Mouse (Mus musculus): ENCODE data around the gene Srsf4. TPM values are rescaled to one million over a fixed set of nuclear protein-coding genes. Genes with fewer than 3 reads are reported as not detected.
A peak's percentile ranks its signal among the peaks of the same experiment; 100 is the strongest.

Srsf4 gene
- total and polyA plus RNA-seq, 3 experiments: 20.4 to 34.9 (median 31.9) TPM

DNA sequence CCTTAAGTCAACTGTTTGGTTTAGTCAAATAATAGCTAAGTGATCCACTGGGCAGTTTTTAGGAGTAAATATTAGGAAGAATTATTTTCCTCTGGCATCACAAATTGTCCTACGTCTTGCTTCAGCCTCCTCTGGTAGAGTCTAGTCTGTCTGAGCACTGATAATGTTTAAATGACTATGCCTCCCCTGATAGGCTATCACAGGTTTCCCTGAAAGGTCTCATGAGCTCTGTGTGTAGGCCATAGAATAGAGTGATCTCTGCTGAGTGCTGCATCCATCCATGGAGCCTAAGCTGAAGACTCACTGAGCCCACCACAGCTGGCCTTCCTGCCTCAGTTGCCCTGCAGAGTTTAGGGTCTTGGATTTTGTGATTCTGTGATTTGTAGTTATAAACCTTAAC is 15.1 kb downstream of the Srsf4 start:
- no peaks in the 10 kb centered on the region for H3K27me3 ChIP-seq (ENCODE audit: control insufficient read depth, insufficient read depth, low read length)
- no peak for DNase-seq
- no peak overlapping the region for H3K27ac ChIP-seq
- peaks cover 24% of the 10 kb centered on the region for H3K4me1 ChIP-seq (ENCODE audit: control insufficient read depth, insufficient read depth, low read length)
- peaks cover 34% of the 10 kb centered on the region for H3K36me3 ChIP-seq (ENCODE audit: control insufficient read depth, insufficient read depth, low read length)
- no peak overlapping the region for H3K9ac ChIP-seq (ENCODE audit: low read depth, low read length)
- no peak overlapping the region for H3K4me3 ChIP-seq
- H3K79me2 ChIP-seq (replicated peaks; ENCODE audit: control insufficient read depth, insufficient read depth, low read length): peaks cover 11% of the 10 kb centered on the region
- intact Hi-C loops (cut with DNase I): no loop called here
- whole genome bisulfite sequencing: 49% methylated on average over 1 of the region's 1 CpGs
- no peak for TF ChIP-seq POLR2A (IDR thresholded peaks at IDR 0.05; ENCODE audit: insufficient read depth, low read depth, low read length)
- no peak for TF ChIP-seq EP300 (IDR thresholded peaks at IDR 0.05; ENCODE audit: insufficient read depth, low read depth, low read length)
- TF ChIP-seq CTCF (IDR thresholded peaks at IDR 0.05): no peak

DNA sequence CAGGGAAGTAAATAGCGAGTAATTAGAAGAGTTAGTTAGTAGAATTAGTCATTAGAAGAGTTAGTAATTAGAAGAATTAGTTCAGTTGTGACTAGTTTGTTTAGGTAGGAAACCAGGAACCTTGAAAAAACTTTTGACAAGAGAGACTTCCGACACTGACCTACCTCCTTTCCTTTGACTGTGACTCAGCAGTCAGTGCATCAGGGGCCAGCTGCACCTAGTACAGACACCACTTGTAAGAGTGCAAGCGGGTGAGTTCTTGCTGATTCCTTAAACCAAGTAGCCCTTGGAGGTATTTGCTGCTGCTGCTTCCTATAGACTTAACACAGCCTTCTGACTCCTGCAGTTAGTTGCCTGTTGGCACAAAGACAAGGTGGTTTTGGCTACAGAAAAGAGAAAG is 17.3 kb downstream of the Srsf4 start:
- WGBS: 66% methylated on average over 3 of the region's 3 CpGs
- no peak for DNase-seq
- intact Hi-C loops (cut with DNase I): no loop called here
- Histone ChIP-seq H3K79me2 (replicated peaks; ENCODE audit: control insufficient read depth, insufficient read depth, low read length) (peaks cover 11% of the 10 kb centered on the region), H3K4me3 (no peak overlapping the region), H3K4me1 (ENCODE audit: control insufficient read depth, insufficient read depth, low read length) (peaks cover 13% of the 10 kb centered on the region), H3K9ac (ENCODE audit: low read depth, low read length) (no peak overlapping the region), H3K27me3 (ENCODE audit: control insufficient read depth, insufficient read depth, low read length) (no peaks in the 10 kb centered on the region), H3K36me3 (ENCODE audit: control insufficient read depth, insufficient read depth, low read length) (peaks cover 26% of the 10 kb centered on the region), H3K27ac (no peak overlapping the region)
- TF ChIP-seq EP300 (IDR thresholded peaks at IDR 0.05; ENCODE audit: insufficient read depth, low read depth, low read length) (no peak), CTCF (IDR thresholded peaks at IDR 0.05) (no peak), POLR2A (IDR thresholded peaks at IDR 0.05; ENCODE audit: insufficient read depth, low read depth, low read length) (no peak)

DNA sequence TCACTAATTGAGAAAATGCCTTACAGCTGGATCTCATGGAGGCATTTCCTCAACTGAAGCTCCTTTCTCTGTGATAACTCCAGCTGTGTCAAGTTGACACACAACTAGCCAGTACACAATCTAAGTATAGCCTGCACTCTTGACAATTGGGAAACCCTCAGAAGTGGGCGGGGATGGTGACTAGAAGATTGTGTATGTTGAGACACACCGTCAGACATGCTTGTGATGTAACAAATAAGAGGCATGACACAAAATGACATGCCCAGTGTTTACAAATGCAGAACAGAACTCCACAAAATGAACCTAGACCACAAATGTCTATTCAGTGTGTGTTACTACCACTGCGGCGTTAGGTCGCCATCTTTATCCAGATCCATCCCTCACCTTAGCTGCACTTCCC is 23.7 kb downstream of the Srsf4 start:
- Histone ChIP-seq H3K27ac (no peak overlapping the region), H3K27me3 (ENCODE audit: control insufficient read depth, insufficient read depth, low read length) (no peaks in the 10 kb centered on the region), H3K79me2 (replicated peaks; ENCODE audit: control insufficient read depth, insufficient read depth, low read length) (no peaks in the 10 kb centered on the region), H3K9ac (ENCODE audit: low read depth, low read length) (no peak overlapping the region), H3K4me1 (ENCODE audit: control insufficient read depth, insufficient read depth, low read length) (peaks cover 1% of the 10 kb centered on the region; the same call in 1 of the 2 replicates), H3K36me3 (ENCODE audit: control insufficient read depth, insufficient read depth, low read length) (peaks cover 14% of the 10 kb centered on the region), H3K4me3 (no peak overlapping the region)
- DNase-seq: no peak
- TF ChIP-seq EP300 (IDR thresholded peaks at IDR 0.05; ENCODE audit: insufficient read depth, low read depth, low read length) (no peak), POLR2A (IDR thresholded peaks at IDR 0.05; ENCODE audit: insufficient read depth, low read depth, low read length) (no peak), CTCF (IDR thresholded peaks at IDR 0.05) (no peak)
- WGBS: 92% methylated on average over 5 of the region's 5 CpGs
- intact Hi-C loops (cut with DNase I): no loop called here

GRCm38 (mm10) chr4:131897787-131898186 is 24.4 kb downstream of the Srsf4 start:
- Histone ChIP-seq H3K36me3 (ENCODE audit: control insufficient read depth, insufficient read depth, low read length) (peaks cover 12% of the 10 kb centered on the region), H3K79me2 (replicated peaks; ENCODE audit: control insufficient read depth, insufficient read depth, low read length) (no peaks in the 10 kb centered on the region), H3K4me1 (ENCODE audit: control insufficient read depth, insufficient read depth, low read length) (peaks cover 1% of the 10 kb centered on the region; the same call in 1 of the 2 replicates), H3K27ac (no peak overlapping the region), H3K27me3 (ENCODE audit: control insufficient read depth, insufficient read depth, low read length) (no peaks in the 10 kb centered on the region), H3K9ac (ENCODE audit: low read depth, low read length) (no peak overlapping the region), H3K4me3 (no peak overlapping the region)
- DNase-seq: no peak
- intact Hi-C loops (cut with DNase I): no loop called here
- WGBS: 89% methylated on average over 8 of the region's 8 CpGs
- no peak for TF ChIP-seq EP300 (IDR thresholded peaks at IDR 0.05; ENCODE audit: insufficient read depth, low read depth, low read length)

DNA sequence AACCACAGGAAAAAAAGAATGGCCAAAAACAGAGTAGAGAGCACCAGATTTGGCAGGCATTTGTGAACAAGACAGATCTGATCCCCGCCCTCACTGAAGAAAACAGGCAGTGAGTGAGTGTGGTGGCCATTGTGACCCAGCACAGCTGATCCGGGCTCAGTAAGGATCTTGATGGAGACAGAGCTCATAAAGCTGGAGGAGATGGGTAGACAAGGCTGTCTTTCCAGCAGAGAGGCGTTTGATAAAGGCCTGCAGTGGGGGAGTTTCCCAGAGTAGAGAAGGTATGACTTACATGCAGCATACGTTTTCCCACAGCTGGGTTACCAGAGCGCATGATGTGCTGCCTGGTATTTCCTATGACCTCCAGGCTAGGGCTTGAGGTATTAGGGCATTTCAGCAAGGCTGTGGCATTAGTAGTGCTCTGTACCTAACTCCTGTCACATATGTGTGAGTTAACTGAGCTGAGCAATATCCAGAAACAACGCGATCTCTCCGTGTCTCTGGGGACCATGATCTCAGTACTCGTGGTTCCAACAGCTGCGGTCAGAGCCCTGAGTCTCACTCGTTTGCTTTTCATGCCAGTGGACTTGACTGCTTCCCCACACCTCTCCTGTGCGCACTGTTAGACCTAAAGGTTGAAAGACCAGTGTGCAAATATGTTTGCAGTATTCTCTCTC is 25.2 kb downstream of the Srsf4 start:
- Histone ChIP-seq H3K4me1 (ENCODE audit: control insufficient read depth, insufficient read depth, low read length) (peaks cover 1% of the 10 kb centered on the region; the same call in 1 of the 2 replicates), H3K27me3 (ENCODE audit: control insufficient read depth, insufficient read depth, low read length) (no peaks in the 10 kb centered on the region), H3K36me3 (ENCODE audit: control insufficient read depth, insufficient read depth, low read length) (peaks cover 9% of the 10 kb centered on the region), H3K4me3 (no peak overlapping the region), H3K9ac (ENCODE audit: low read depth, low read length) (no peak overlapping the region), H3K79me2 (replicated peaks; ENCODE audit: control insufficient read depth, insufficient read depth, low read length) (no peaks in the 10 kb centered on the region), H3K27ac (peak overlapping the region; percentile 38)
- 58% methylated on average over 12 of the region's 12 CpGs for WGBS
- TF ChIP-seq POLR2A (IDR thresholded peaks at IDR 0.05; ENCODE audit: insufficient read depth, low read depth, low read length) (no peak), EP300 (IDR thresholded peaks at IDR 0.05; ENCODE audit: insufficient read depth, low read depth, low read length) (no peak), CTCF (IDR thresholded peaks at IDR 0.05) (no peak)
- DNase-seq: peak in 1 of 2 experiments; percentile 41
- intact Hi-C loops (cut with DNase I): no loop called here

DNA sequence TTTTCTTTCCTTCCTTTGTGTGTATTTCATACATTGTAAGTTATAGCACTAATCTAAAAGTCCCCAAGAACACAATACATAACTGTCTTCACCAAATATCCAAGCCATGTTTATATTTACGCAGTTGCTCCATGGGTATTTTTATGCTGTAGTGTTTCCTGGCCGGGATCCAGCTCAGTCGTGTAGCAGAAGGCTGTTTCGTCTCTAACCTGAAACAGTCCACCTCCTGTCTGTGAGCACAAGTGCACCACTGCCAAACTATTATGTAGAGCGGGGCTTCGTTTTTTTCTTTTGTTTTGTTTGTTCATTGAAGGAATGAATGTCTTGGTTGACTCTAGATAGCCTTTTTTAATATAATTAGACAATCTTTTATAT is 25.8 kb downstream of the Srsf4 start:
- WGBS: 47% methylated on average over 6 of the region's 6 CpGs
- H3K36me3 ChIP-seq (ENCODE audit: control insufficient read depth, insufficient read depth, low read length): peaks cover 9% of the 10 kb centered on the region
- peak overlapping the region; percentile 38 for H3K27ac ChIP-seq
- peaks cover 1% of the 10 kb centered on the region; the same call in 1 of the 2 replicates for H3K4me1 ChIP-seq (ENCODE audit: control insufficient read depth, insufficient read depth, low read length)
- no peak overlapping the region for H3K4me3 ChIP-seq
- intact Hi-C loops (cut with DNase I): no loop called here
- no peaks in the 10 kb centered on the region for H3K79me2 ChIP-seq (replicated peaks; ENCODE audit: control insufficient read depth, insufficient read depth, low read length)
- H3K27me3 ChIP-seq (ENCODE audit: control insufficient read depth, insufficient read depth, low read length): no peaks in the 10 kb centered on the region
- TF ChIP-seq POLR2A (IDR thresholded peaks at IDR 0.05; ENCODE audit: insufficient read depth, low read depth, low read length) (no peak), EP300 (IDR thresholded peaks at IDR 0.05; ENCODE audit: insufficient read depth, low read depth, low read length) (no peak), CTCF (IDR thresholded peaks at IDR 0.05) (no peak)
- DNase-seq: no peak
- no peak overlapping the region for H3K9ac ChIP-seq (ENCODE audit: low read depth, low read length)
